Mouse (Mus musculus) forelimb bud, embryonic 11.5 days (tissue): Measurements from ENCODE around the gene Zfp207.
A peak's percentile ranks its signal among the peaks of the same experiment; 100 is the strongest.
"Not testable (repeated sequence)": the region's sequence is repeated elsewhere in the genome, so short reads cannot be mapped to it uniquely, and the experiment has no call there.

Source experiments
- DNase-seq: peaks from one replicate; pipeline ENCODE4 v3.0.0-alpha.2; 2012; ENCODE audit warnings: low read depth, low spot score

The Zfp207 gene

DNA sequence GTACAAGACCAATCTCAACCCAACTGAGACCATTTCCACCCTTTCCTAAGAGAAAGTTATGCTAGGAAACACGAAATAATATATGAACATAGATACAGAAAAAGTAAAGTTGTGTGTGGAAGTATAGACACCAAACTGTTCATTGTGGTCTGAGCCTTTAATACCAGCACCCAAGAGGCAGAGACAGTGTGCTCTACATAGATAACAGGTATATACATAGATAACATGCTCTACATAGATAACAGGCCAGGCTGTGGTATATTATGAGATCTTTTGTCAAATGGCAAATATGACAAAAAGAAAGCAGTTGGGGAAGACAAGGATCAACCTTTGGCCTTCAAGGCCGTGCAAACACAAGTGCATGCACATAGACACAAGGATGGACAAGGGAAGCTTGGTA, 27.3 kb downstream of the Zfp207 start:
- no peak for DNase-seq

DNA sequence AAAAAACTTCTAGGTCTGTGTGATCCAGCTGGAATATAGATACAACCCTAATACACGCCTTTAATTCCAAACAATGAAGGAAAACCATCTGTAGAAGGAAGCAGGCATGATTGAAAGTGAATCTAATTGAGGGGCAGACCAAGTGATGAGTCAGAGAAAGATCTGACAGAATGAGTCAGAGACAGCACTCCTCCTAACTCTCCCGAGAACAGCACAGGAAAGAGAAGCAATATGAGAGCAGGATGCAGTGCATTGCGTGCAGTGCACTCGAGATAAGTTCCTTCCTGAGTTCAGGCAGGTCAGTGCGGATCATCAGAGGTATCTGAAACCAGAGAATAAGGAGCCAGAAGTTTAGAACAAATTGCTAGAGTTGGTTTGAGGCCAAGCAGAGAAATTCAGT, 34.0 kb downstream of the Zfp207 start:
- no peak for DNase-seq

DNA sequence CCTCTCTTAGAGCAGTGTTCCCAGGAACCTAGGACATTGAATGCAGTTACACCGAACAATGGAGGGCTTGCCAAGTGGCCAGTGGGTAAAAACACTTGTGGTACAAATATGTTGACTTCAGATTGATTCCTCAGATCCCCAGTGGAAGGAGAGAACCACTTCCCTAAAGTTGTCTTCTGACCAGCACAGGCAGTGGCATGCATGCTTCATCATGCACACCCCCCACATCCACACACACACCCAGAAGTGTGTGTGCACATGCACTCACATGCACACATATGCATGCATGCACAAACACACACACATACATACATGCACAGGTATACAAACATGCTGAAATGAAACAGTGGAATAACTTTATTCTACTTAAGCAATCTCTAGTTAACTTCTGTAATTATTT, 36.7 kb downstream of the Zfp207 start:
- DNase-seq, result no peak

DNA sequence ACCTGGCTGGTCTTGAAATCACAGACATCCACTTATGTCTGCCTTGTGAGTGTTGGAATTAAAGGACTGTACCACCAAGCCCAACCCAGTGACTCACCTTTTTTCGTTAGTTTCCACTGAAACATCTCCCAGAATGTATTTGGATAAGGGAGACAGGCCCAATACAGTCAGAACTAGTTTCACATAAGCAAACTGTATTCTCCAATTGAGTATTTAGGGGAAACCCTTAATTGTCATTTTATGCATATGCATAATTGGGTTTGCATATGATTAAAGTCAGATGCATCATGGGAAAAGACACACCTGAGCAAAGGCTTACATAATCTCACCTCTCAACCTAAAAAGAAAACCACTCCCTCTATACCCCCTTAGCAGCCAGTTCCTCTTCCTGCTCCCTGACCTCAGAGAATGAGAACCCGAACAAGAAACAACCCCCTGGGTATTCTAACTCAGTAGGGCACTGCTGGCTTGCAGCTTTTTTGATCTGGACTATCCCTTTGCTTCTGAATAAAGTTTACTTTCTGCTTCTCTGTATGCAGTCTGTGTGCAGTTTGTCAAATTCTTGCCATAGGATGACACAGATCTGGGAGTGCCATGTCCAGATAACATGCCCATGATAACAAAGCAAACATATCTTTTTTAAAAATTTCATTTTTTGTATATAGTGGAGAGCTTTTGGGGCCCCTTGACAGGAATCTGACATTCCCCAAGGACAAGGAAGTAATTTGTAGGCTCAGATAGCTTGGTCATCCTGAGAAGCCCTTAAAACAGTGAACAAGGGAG, 37.3 kb downstream of the Zfp207 start:
- no peak for DNase-seq

DNA sequence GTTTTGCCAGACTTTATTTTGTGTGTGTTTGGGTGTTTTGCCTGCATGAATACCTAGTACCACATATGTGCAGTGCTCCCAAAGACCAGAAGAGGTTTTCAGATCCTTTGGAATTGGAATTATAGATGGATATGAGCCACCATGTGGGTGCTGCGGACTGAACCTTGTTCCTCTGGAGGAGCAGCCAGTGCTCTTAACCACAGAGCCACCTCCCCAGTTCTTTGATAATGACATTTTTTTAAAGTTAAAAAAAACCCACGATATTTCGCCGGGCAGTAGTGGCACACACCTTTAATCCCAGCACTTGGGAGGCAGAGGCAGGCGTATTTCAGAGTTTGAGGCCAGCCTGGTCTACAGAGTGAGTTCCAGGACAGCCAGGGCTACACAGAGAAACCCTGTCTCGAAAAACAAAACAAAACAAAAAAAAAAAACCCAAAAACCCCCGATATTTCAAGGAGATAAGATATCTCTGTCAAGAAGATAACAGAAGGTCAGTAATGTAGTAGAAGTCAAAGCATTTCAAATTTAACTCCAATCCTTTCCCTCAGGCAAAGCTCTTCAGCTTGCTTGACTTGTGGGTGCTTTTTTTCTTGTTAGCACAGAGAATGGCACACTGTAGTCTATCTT, 38.5 kb downstream of the Zfp207 start:
- no peak for DNase-seq

DNA sequence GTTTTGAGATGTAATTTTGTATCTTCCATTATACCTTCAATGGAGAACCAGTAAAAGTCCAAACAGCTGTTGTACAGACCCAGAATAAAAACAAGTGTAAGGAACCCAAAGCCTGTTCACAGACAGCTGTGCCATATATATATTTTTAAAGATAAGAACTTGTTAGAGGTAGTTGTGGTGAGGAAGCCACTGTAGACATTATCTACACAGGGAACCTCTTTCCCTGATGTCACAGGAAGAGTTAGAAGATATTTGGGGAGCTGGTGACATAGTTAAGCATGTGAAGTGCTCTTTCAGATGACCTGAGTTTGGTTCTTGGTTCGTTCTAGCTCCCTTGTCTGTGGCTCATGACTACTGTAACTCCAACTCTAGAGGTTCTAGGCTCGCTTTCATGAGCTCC, 41.6 kb downstream of the Zfp207 start:
- no peak for DNase-seq

DNA sequence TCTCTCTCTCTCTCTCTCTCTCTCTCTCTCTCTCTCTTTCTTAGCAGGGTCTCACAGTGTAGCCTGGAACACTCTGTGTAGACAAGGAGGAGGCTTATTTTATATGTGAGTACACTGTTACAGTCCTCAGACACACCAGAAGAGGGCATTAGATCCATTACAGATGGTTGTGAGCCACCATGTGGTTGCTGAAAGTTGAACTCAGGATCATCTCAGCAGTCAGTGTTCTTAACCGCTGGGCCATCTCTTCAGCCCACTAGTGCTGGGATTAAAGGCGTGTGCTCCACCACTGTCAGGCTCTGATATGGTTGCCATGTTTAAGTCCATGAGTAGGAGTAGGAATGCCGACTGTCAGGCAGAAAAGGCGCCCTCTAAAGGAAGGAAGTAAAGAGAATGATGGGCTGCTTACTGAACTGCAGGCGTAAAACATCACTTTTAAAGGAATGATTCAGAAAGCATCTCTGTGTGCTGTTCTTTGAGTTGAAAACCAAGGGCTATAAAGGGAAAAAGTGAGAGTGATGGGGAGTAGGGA, 42.2 kb downstream of the Zfp207 start:
- no peak for DNase-seq

DNA sequence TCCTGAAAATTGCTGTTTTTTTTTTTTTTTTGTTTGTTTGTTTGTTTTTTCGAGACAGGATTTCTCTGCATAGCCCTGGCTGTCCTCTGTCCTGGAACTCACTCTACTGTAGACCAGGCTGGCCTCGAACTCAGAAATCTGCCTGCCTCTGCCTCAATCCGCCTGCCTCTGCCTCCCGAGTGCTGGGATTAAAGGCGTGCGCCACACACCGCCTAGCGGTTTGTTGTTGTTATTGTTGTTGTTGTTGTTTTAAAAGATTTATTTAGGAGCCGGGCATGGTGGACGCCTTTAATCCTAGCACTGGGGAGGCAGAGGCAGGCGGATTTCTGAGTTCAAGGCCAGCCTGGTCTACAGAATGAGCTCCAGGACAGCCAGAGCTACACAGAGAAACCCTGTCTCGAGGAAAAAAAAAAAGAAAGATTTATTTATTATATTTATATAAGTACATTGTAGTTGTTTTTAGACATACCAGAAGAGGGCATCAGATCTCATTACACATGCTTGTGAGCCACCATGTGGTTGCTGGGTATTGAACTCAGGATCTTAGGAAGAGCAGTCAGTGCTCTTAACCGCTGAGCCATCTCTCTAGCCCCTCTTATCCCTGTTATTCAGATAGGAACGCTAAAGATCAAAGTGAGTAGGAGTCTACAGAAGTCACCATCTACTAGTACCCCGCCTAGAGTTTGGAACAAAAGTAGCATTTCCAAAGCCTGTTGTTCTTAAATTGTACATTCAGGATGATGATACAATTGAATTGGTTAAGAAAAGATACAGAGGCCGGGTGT, 43.1 kb downstream of the Zfp207 start:
- not testable (repeated sequence) for DNase-seq

DNA sequence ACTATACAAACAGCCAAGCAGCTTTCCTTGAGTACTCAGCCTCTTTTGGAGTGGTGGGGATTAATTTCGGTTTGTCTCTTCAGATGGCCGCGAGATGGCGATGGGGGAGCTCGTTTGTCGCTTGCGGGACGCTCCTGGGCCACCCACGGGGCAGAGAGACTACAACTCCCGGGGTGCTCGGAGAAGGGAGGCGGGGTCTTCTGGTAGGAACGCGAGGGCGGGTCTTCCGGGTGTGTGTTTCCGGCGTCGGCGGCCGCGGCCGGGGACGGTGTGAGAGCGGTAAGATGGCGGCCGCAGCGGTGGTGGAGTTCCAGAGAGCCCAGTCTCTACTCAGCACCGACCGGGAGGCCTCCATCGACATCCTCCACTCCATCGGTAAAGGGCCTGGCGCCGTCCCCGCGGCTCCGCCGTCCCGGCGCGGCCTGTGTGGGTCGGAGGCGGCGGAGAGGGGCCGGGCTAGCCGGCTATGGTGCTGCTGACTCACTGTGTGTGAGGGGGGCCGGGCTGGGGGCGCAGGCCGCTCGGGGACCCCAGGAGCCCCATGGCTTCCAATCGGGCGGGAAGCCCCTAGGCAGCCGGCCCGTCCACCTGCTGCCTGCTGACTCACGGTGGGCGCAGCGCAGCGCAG, 45.4 kb downstream of the Zfp207 start, which contains the start of gene Psmd11:
Gene Psmd11, plus strand, starts transcription at position 235 of the 628 bp plus-strand sequence.
- peak; percentile 93 for DNase-seq

DNA sequence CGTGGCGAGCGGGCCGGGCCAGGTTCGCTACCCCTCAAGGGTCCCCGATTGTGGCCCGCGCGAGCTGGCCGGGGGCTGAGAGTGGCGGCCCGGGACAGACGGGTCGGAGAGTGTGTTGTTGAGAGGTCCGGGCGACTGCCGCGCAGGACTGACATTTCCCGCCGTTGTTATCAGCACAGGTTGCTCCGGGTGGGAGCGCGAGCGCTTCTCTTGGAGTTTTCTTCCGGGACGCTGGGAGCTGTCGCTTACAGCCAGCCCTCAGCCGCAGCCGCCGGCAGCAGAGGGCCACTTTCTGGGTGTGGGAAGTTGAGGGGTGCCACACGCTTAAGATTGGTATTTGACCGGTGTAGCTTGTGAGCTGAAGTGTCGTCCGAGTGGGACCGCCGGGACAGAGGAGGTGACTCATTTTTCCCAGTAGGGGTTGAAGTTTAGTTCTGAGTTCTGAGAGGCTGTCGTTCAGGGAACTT, 46.0 kb downstream of the Zfp207 start:
- DNase-seq, result no peak

DNA sequence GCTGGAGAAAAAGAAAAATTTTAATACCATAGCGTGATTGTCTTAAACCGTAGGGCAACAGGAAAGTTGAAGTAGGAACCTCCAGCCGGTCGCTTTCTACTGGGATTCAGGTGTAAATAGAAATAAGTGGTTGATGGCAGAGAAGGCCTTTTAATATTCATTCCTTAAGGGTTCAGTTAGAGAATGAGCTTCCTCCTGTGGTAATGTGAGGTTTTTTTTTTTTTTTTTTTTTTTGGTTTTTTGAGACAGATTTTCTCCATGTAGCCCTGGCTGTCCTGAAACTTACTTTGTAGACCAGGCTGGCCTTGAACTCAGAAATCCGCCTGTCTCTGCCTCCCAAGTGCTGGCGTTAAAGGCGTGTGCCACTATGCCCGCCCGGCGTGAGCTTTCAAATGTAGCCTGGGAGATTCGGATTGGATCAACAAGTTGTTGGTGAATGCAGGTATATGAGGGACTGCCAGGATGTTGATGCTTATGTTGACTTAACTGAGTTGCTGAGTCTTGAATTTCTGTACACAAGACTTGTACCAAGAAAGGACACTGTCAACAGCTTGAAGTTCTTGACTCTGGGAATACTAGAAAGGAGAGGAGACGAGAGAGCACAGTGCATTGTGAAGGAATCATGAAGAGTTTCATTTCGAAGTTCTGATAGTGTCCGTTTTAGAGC, 46.6 kb downstream of the Zfp207 start:
- DNase-seq, result no peak

DNA sequence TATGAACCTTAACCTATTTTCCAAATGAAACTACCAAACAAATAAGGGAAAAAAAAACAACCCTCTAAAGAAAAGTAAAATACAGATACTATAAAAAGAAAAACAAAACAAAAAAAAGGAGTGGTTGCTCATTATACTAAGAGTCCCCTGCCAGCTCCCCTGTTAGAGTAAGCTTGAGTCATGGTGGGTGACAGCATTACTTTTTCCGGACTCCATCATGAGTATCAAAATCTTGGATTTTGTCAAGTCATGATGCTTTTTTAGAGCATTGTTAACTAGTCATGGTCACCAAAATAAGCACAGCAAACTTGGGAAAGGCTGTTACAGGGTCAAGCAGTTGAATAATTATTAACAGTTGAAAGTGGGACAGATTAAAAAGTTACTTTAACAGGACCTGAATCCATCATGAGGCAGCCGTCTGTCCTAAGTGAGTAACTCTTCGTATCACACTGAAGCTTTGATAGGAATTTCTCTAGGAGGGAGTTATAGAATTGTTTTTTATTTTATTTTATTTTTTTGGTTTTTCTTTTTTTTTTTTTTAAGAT, 47.4 kb downstream of the Zfp207 start:
- no peak for DNase-seq

DNA sequence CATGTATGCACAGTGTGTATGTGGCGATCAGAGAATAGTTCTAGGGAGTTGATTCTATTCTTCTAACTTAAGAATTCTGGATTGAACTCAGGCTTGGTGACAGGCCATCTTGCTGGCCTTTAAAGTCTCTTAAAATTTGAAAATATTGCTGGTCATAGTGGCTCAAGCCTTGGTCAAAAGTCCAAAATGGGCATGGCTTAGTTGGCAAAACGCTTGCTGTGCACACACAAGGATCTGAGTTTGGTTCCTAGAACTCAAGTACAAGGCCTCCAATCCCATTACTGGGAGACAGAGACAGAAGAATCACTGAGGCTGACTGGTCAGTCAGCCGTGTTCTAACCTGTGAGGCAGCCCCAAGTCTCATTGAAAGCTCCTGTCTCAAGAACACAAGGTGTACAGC, 63.8 kb downstream of the Zfp207 start:
- no peak for DNase-seq

DNA sequence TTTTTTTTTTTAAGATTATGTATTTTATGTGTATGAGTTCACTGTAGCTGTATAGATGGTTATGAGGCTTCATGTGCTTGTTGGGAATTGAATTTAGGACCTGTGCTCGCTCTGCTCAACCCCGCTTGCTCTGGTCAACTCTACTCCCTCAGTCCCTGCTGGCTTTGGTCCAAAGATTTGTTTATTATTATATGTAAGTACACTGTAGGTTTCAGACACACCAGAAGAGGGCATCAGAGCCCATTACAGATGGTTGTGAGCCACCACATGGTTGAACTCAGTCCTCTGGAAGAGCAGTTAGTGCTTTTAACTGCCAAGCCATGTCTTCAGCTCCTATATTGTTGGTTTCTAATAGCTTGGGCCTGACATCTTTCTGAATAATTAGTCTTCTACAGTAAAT, 66.8 kb downstream of the Zfp207 start:
- DNase-seq, result no peak

DNA sequence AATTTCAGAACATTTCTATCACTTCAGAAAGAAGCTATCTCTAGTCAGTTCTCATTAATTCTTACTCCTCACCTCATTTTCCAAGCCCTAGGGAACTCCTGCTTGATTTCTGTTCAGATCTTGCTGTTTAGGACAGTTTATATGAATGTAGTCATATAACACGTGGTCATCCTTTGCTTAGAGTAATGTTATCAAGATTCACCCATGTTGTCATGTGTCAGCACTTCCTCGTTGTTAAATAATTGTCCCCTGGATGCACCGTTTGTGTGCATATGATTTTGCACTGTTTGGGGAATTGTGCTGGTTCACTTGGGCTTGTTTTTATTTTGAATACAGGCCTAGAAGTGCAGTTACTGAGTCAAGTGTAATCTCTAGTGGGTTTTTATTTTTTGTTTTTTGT, 69.2 kb downstream of the Zfp207 start:
- DNase-seq, result no peak

DNA sequence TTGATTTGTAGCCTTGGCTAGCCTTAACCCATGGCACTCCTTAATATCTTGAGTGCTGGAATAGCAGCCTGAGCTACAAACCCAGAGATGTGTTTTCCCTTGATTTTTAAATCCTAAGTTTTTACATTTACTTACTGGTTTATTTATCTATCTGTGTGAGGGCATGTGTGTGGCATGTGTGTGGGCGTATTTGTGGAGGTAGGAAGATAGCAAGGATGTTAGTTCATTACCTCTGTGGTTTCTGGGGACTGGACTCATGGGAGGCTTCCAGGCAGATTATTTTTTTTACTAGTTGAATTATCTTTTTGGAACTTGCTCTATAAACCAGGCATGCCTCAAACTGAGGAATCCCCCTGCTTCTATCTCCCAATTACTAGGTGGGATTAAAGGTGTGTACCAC, 70.1 kb downstream of the Zfp207 start:
- DNase-seq, result no peak
